Mouse (Mus musculus) kidney, embryonic 14.5 days (tissue): ENCODE results near the gene Fez1. TPM values are rescaled to one million over a fixed set of nuclear protein-coding genes. Genes with fewer than 3 reads are reported as not detected.

Experiments used
- ATAC-seq: fragments of 200-750 bp; cut with Nextera tagmentation; 2 replicates; pipeline ENCODE4 v1.8.0; 2017; ENCODE audit warnings: moderate number of reproducible peaks, mild to moderate bottlenecking, moderate TSS enrichment, moderate library complexity; ENCODE audit not compliant: low FRiP score, low TSS enrichment
- H3K27ac ChIP-seq: fragments of 300-500 bp; sonication (generic); 2 replicates; pipeline ENCODE4 v1.5.1; 2014; ENCODE audit warnings: low read depth, mild to moderate bottlenecking, low read length, moderate library complexity, mixed read lengths
- H3K27me3 ChIP-seq: fragments of 300-500 bp; sonication (generic); 2 replicates; pipeline ENCODE4 v1.6.1; 2014; ENCODE audit warnings: mild to moderate bottlenecking, low read length; ENCODE audit not compliant: control insufficient read depth, insufficient read depth
- H3K36me3 ChIP-seq: fragments of 300-500 bp; sonication (generic); 2 replicates; pipeline ENCODE4 v1.6.1; 2014; ENCODE audit warnings: low read length, mixed read lengths; ENCODE audit not compliant: control insufficient read depth, insufficient read depth
- H3K4me1 ChIP-seq: fragments of 300-500 bp; sonication (generic); 2 replicates; pipeline ENCODE4 v1.6.1; 2014; ENCODE audit warnings: low read length, mixed read lengths; ENCODE audit not compliant: control insufficient read depth, insufficient read depth
- H3K4me2 ChIP-seq: fragments of 300-500 bp; sonication (generic); replicated peaks from 2 replicates; pipeline ENCODE4 v1.6.1; 2014; ENCODE audit warnings: low read depth, mild to moderate bottlenecking, low read length
- H3K4me3 ChIP-seq: fragments of 300-500 bp; sonication (generic); 2 replicates; pipeline ENCODE4 v1.5.1; 2014; ENCODE audit warnings: mild to moderate bottlenecking, low read length
- H3K9ac ChIP-seq: fragments of 300-500 bp; sonication (generic); 2 replicates; pipeline ENCODE4 v1.6.1; 2014; ENCODE audit warnings: low read depth, mild to moderate bottlenecking, low read length, moderate library complexity
- H3K9me3 ChIP-seq: fragments of 300-500 bp; sonication (generic); 2 replicates; pipeline ENCODE4 v1.6.1; 2016; ENCODE audit warnings: low read length; ENCODE audit not compliant: control insufficient read depth
- WGBS: fragments of 180-500 bp; shearing (Covaris S2); extraction: QIAGEN DNeasy Blood & Tissue Kit; methylation state at CpG from one replicate; pipeline ENCODE4 v1.1.7; 2014; 5-methylcytosine and 5-hydroxymethylcytosine counted together
- polyA plus RNA-seq: library from polyadenylated mRNA; unstranded; fragments of >200 nt; fragmentation: Nextera tagmentation; extraction: Ambion mirVana; gene quantifications from 2 replicates; pipeline ENCODE4 v1.2.1, GENCODE M21; 2014

Fez1 gene
- polyA plus RNA-seq, 1 experiment from 2014 or later = 5.4 TPM

DNA sequence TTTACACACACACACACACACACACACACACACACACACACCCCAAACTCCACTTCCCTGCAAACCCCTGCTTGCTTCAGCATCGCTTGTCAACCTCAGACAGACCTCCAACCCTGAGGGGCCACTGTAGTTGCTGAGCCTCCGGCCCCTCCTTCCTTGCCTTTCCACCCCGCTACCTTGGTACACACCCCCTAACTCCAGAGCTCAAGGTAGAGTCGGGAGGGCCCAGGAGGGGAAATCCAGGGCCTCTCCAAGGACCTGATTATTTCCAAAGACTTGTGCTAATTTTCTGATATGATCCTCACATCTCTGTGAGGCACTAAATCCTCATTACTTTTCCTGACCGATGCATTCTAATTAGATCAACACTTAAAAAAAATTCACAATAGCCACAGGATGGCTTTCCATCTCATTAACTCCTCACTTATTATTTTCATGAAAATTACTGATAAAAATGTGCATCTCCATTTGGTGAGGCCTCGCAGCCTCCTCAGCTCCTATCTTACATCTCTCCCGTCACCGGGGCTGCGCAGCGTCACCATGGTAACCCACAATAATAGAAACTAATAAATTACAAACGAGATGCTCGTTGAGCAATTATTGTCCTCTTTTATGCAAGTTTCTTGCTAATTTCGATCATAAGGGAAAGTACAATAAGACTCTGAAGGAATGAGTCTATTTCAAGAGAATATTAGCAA, 100.2 kb downstream of the Fez1 start:
- Histone ChIP-seq H3K27me3 (no peaks in the 10 kb centered on the region), H3K4me3 (no peak overlapping the region), H3K9ac (no peak overlapping the region), H3K27ac (no peak overlapping the region), H3K9me3 (no peaks in the 10 kb centered on the region), H3K4me1 (peaks cover 6% of the 10 kb centered on the region), H3K4me2 (no peak overlapping the region), H3K36me3 (no peaks in the 10 kb centered on the region)
- ATAC-seq = no peak
- WGBS = 59% methylated on average over 13 of the region's 13 CpGs

DNA sequence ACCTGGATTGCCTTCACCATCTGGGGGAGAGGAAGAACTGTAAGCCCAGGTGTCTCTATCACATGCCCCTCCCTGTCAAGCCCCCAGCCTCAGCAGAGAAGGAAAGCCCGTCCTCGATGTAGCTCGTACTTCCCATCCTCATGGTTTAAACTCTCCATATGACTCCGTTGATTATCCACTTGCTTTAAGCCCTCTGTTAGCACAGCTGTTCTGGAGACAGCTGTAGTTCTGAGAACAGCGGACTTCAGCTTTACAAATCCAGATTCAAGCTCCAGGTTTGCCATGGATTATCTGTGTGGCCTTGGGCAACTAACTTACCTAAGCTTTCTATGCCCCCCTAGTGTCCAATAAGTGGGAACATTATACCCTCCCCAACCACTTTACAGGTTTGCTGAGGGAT, 102.1 kb downstream of the Fez1 start:
- no peak overlapping the region for H3K9ac ChIP-seq
- no peak for ATAC-seq
- H3K27me3 ChIP-seq = no peaks in the 10 kb centered on the region
- no peaks in the 10 kb centered on the region for H3K4me1 ChIP-seq
- no peak overlapping the region for H3K4me3 ChIP-seq
- H3K36me3 ChIP-seq = no peaks in the 10 kb centered on the region
- no peaks in the 10 kb centered on the region for H3K9me3 ChIP-seq
- H3K27ac ChIP-seq = no peak overlapping the region
- 87% methylated on average over 5 of the region's 5 CpGs for WGBS
- no peak overlapping the region for H3K4me2 ChIP-seq

Other genes with a start within 250 kb of the Fez1 start
- gene Gm17689, start 239.2 kb upstream of the Fez1 start, polyA plus RNA-seq = not detected in 2 replicates
- gene A630095E13Rik, start 178.5 kb upstream of the Fez1 start, polyA plus RNA-seq = not detected in 2 replicates
- gene Acrv1, start 128.6 kb upstream of the Fez1 start, polyA plus RNA-seq = not detected in 2 replicates
- 38.4 and 44.7 TPM in 2 replicates for gene Chek1, start 94.8 kb upstream of the Fez1 start, polyA plus RNA-seq
- gene Stt3a, start 54.2 kb upstream of the Fez1 start, polyA plus RNA-seq = 179 and 240 TPM in 2 replicates
- 49.2 and 72.4 TPM in 2 replicates for gene Ei24, start 24.5 kb upstream of the Fez1 start, polyA plus RNA-seq